Mouse (Mus musculus): ENCODE measurements at regions not wholly inside any gene's neighbourhood (a gene's known extent, or its start where the extent isn't known, plus 50 kb on each side); places are given as distances from the start of the nearest gene placed in this dataset.
A peak's percentile ranks its signal among the peaks of the same experiment; 100 is the strongest.
"Not testable (repeated sequence)": the region's sequence is repeated elsewhere in the genome, so short reads cannot be mapped to it uniquely, and the experiment has no call there.

- no peaks in the 10 kb centered on the region for H3K4me1 ChIP-seq (ENCODE audit: control insufficient read depth, insufficient read depth, low read length)
- H3K27ac ChIP-seq (ENCODE audit: low read depth, low read length) = no peak overlapping the region
- no peaks in the 10 kb centered on the region for H3K27me3 ChIP-seq (ENCODE audit: control insufficient read depth, insufficient read depth, low read length)
- WGBS = 26% methylated on average over 5 of the region's 5 CpGs
- no peaks in the 10 kb centered on the region for H3K36me3 ChIP-seq (ENCODE audit: control insufficient read depth, insufficient read depth, low read length)
- H3K9me3 ChIP-seq (ENCODE audit: control insufficient read depth, low read length) = no peaks in the 10 kb centered on the region
- H3K4me2 ChIP-seq (replicated peaks; ENCODE audit: low read depth, low read length) = no peak overlapping the region
- no peak overlapping the region for H3K4me3 ChIP-seq (ENCODE audit: low read length)
- ATAC-seq (ENCODE audit: low FRiP score, low TSS enrichment) = no peak
- no peak overlapping the region for H3K9ac ChIP-seq (ENCODE audit: low read depth, low read length)
Measured at GRCm38 (mm10) chr7:39705118-39706095, 187.8 kb downstream of the Zfp619 start.

- H3K4me3 ChIP-seq (ENCODE audit: low read length) = no peak overlapping the region
- H3K4me1 ChIP-seq (ENCODE audit: control insufficient read depth, insufficient read depth, low read length) = no peaks in the 10 kb centered on the region
- ATAC-seq (ENCODE audit: low FRiP score, low TSS enrichment) = no peak
- no peaks in the 10 kb centered on the region for H3K27me3 ChIP-seq (ENCODE audit: control insufficient read depth, insufficient read depth, low read length)
- H3K27ac ChIP-seq (ENCODE audit: low read depth, low read length) = no peak overlapping the region
- no peaks in the 10 kb centered on the region for H3K36me3 ChIP-seq (ENCODE audit: control insufficient read depth, insufficient read depth, low read length)
- H3K4me2 ChIP-seq (replicated peaks; ENCODE audit: low read depth, low read length) = no peak overlapping the region
- WGBS = 79% methylated on average over 2 of the region's 2 CpGs
- H3K9ac ChIP-seq (ENCODE audit: low read depth, low read length) = no peak overlapping the region
- no peaks in the 10 kb centered on the region for H3K9me3 ChIP-seq (ENCODE audit: control insufficient read depth, low read length)
Measured at GRCm38 (mm10) chr7:39706606-39707005, 189.0 kb downstream of the Zfp619 start.

- no peaks in the 10 kb centered on the region for H3K4me1 ChIP-seq (ENCODE audit: control insufficient read depth, insufficient read depth, low read length)
- H3K27ac ChIP-seq (ENCODE audit: low read depth, low read length) = no peak overlapping the region
- H3K9ac ChIP-seq (ENCODE audit: low read depth, low read length) = no peak overlapping the region
- no peaks in the 10 kb centered on the region for H3K36me3 ChIP-seq (ENCODE audit: control insufficient read depth, insufficient read depth, low read length)
- 22% methylated on average over 11 of the region's 11 CpGs for WGBS
- H3K4me2 ChIP-seq (replicated peaks; ENCODE audit: low read depth, low read length) = no peak overlapping the region
- H3K4me3 ChIP-seq (ENCODE audit: low read length) = no peak overlapping the region
- H3K27me3 ChIP-seq (ENCODE audit: control insufficient read depth, insufficient read depth, low read length) = no peaks in the 10 kb centered on the region
- no peaks in the 10 kb centered on the region for H3K9me3 ChIP-seq (ENCODE audit: control insufficient read depth, low read length)
- ATAC-seq (ENCODE audit: low FRiP score, low TSS enrichment) = peak; percentile 76; the same call in 1 of the 2 replicates
Measured at GRCm38 (mm10) chr7:39716340-39717150, 199.0 kb downstream of the Zfp619 start.

- WGBS = 64% methylated on average over 12 of the region's 12 CpGs
- Histone ChIP-seq H3K9ac (ENCODE audit: low read depth, low read length) (no peak overlapping the region), H3K4me2 (replicated peaks; ENCODE audit: low read depth, low read length) (no peak overlapping the region), H3K4me1 (ENCODE audit: control insufficient read depth, insufficient read depth, low read length) (no peaks in the 10 kb centered on the region), H3K36me3 (ENCODE audit: control insufficient read depth, insufficient read depth, low read length) (no peaks in the 10 kb centered on the region), H3K4me3 (ENCODE audit: low read length) (no peak overlapping the region), H3K27me3 (ENCODE audit: control insufficient read depth, insufficient read depth, low read length) (no peaks in the 10 kb centered on the region), H3K9me3 (ENCODE audit: control insufficient read depth, low read length) (no peaks in the 10 kb centered on the region), H3K27ac (ENCODE audit: low read depth, low read length) (no peak overlapping the region)
- ATAC-seq (ENCODE audit: low FRiP score, low TSS enrichment) = no peak
Measured at GRCm38 (mm10) chr7:39727935-39728557, 210.5 kb downstream of the Zfp619 start.

GRCm38 (mm10) chr7:39728930-39729329, 211.4 kb downstream of the Zfp619 start:
- WGBS = 80% methylated on average over 7 of the region's 7 CpGs
- Histone ChIP-seq H3K27me3 (ENCODE audit: control insufficient read depth, insufficient read depth, low read length) (no peaks in the 10 kb centered on the region), H3K4me2 (replicated peaks; ENCODE audit: low read depth, low read length) (no peak overlapping the region), H3K4me1 (ENCODE audit: control insufficient read depth, insufficient read depth, low read length) (no peaks in the 10 kb centered on the region), H3K36me3 (ENCODE audit: control insufficient read depth, insufficient read depth, low read length) (no peaks in the 10 kb centered on the region), H3K9ac (ENCODE audit: low read depth, low read length) (no peak overlapping the region), H3K9me3 (ENCODE audit: control insufficient read depth, low read length) (no peaks in the 10 kb centered on the region), H3K4me3 (ENCODE audit: low read length) (no peak overlapping the region), H3K27ac (ENCODE audit: low read depth, low read length) (no peak overlapping the region)
- no peak for ATAC-seq (ENCODE audit: low FRiP score, low TSS enrichment)

GRCm38 (mm10) chr7:39729723-39730122, 212.2 kb downstream of the Zfp619 start:
- 57% methylated on average over 3 of the region's 3 CpGs for WGBS
- H3K4me1 ChIP-seq (ENCODE audit: control insufficient read depth, insufficient read depth, low read length) = no peaks in the 10 kb centered on the region
- no peak for ATAC-seq (ENCODE audit: low FRiP score, low TSS enrichment)
- H3K4me2 ChIP-seq (replicated peaks; ENCODE audit: low read depth, low read length) = no peak overlapping the region
- H3K27ac ChIP-seq (ENCODE audit: low read depth, low read length) = no peak overlapping the region
- no peaks in the 10 kb centered on the region for H3K27me3 ChIP-seq (ENCODE audit: control insufficient read depth, insufficient read depth, low read length)
- no peak overlapping the region for H3K4me3 ChIP-seq (ENCODE audit: low read length)
- no peaks in the 10 kb centered on the region for H3K36me3 ChIP-seq (ENCODE audit: control insufficient read depth, insufficient read depth, low read length)
- no peaks in the 10 kb centered on the region for H3K9me3 ChIP-seq (ENCODE audit: control insufficient read depth, low read length)
- no peak overlapping the region for H3K9ac ChIP-seq (ENCODE audit: low read depth, low read length)

- H3K27ac ChIP-seq (ENCODE audit: low read depth, low read length) = no peak overlapping the region
- no peaks in the 10 kb centered on the region for H3K36me3 ChIP-seq (ENCODE audit: control insufficient read depth, insufficient read depth, low read length)
- no peaks in the 10 kb centered on the region for H3K4me1 ChIP-seq (ENCODE audit: control insufficient read depth, insufficient read depth, low read length)
- H3K9ac ChIP-seq (ENCODE audit: low read depth, low read length) = no peak overlapping the region
- no peaks in the 10 kb centered on the region for H3K27me3 ChIP-seq (ENCODE audit: control insufficient read depth, insufficient read depth, low read length)
- H3K4me2 ChIP-seq (replicated peaks; ENCODE audit: low read depth, low read length) = no peak overlapping the region
- H3K9me3 ChIP-seq (ENCODE audit: control insufficient read depth, low read length) = no peaks in the 10 kb centered on the region
- ATAC-seq (ENCODE audit: low FRiP score, low TSS enrichment) = no peak
- 76% methylated on average over 1 of the region's 1 CpGs for WGBS
- no peak overlapping the region for H3K4me3 ChIP-seq (ENCODE audit: low read length)
Measured at GRCm38 (mm10) chr7:39732790-39733189, 215.2 kb downstream of the Zfp619 start.

- H3K4me3 ChIP-seq (ENCODE audit: low read length); H3K27ac ChIP-seq (ENCODE audit: low read depth, low read length); H3K27me3 ChIP-seq (ENCODE audit: control insufficient read depth, insufficient read depth, low read length); H3K4me2 ChIP-seq (replicated peaks; ENCODE audit: low read depth, low read length); ATAC-seq (ENCODE audit: low FRiP score, low TSS enrichment); H3K9me3 ChIP-seq (ENCODE audit: control insufficient read depth, low read length); H3K9ac ChIP-seq (ENCODE audit: low read depth, low read length); H3K4me1 ChIP-seq (ENCODE audit: control insufficient read depth, insufficient read depth, low read length); H3K36me3 ChIP-seq (ENCODE audit: control insufficient read depth, insufficient read depth, low read length): not testable (repeated sequence)
Measured at GRCm38 (mm10) chr7:39748395-39748794, 230.8 kb downstream of the Zfp619 start.
